Mouse (Mus musculus) embryo, embryonic 11.5 days (tissue): Measurements from ENCODE around the gene Gpr27.

ENCODE experiments used
- DNase-seq: peaks from one replicate; pipeline ENCODE4 v3.0.0-alpha.2; 2012; ENCODE audit warnings: low read depth, low spot score

Gpr27 gene

GRCm38 (mm10) chr6:99677325-99677724, 15.2 kb upstream of the Gpr27 start:
- DNase-seq, result no peak

- DNase-seq, result no peak
These were observed 14.4 kb upstream of the Gpr27 start for GRCm38 (mm10) chr6:99678108-99678507.

GRCm38 (mm10) chr6:99683974-99684373, 8.5 kb upstream of the Gpr27 start:
- no peak for DNase-seq

- no peak for DNase-seq
These were observed 7.6 kb upstream of the Gpr27 start for GRCm38 (mm10) chr6:99684899-99685298.

GRCm38 (mm10) chr6:99688513-99688912, 4.0 kb upstream of the Gpr27 start:
- DNase-seq, result no peak

- no peak for DNase-seq
These were observed 743 bp upstream of the Gpr27 start for GRCm38 (mm10) chr6:99691666-99692205.

GRCm38 (mm10) chr6:99692916-99693841, 700 bp downstream of the Gpr27 start:
- no peak for DNase-seq

- no peak for DNase-seq
These were observed 8.0 kb downstream of the Gpr27 start for GRCm38 (mm10) chr6:99700484-99700883.

- DNase-seq, result no peak
These were observed 19.2 kb downstream of the Gpr27 start for GRCm38 (mm10) chr6:99711576-99712101.

- DNase-seq, result no peak
These were observed 20.8 kb downstream of the Gpr27 start for GRCm38 (mm10) chr6:99713256-99713655.

GRCm38 (mm10) chr6:99715191-99715590, 22.7 kb downstream of the Gpr27 start:
- no peak for DNase-seq

- no peak for DNase-seq
These were observed 23.4 kb downstream of the Gpr27 start for GRCm38 (mm10) chr6:99715913-99716312.

- DNase-seq, result no peak
These were observed 28.6 kb downstream of the Gpr27 start for GRCm38 (mm10) chr6:99721032-99721431.

GRCm38 (mm10) chr6:99722390-99722789, 29.9 kb downstream of the Gpr27 start:
- no peak for DNase-seq

- peak; percentile 11 for DNase-seq
These were observed 33.6 kb downstream of the Gpr27 start, which contains the start of gene Prok2 for GRCm38 (mm10) chr6:99725971-99726561. Gene Prok2, minus strand, starts transcription at chr6:99726392.

GRCm38 (mm10) chr6:99726576-99727303, 34.3 kb downstream of the Gpr27 start:
- peak; percentile 11 for DNase-seq

- no peak for DNase-seq
These were observed 37.4 kb downstream of the Gpr27 start for GRCm38 (mm10) chr6:99729853-99730252.

- no peak for DNase-seq
These were observed 39.4 kb downstream of the Gpr27 start for GRCm38 (mm10) chr6:99731926-99732325.

- no peak for DNase-seq
These were observed 40.2 kb downstream of the Gpr27 start for GRCm38 (mm10) chr6:99732673-99733072.

- no peak for DNase-seq
These were observed 42.2 kb downstream of the Gpr27 start for GRCm38 (mm10) chr6:99734666-99735065.

- no peak for DNase-seq
These were observed 50.4 kb downstream of the Gpr27 start for GRCm38 (mm10) chr6:99742866-99743265.
